In the genomic region with DNA sequence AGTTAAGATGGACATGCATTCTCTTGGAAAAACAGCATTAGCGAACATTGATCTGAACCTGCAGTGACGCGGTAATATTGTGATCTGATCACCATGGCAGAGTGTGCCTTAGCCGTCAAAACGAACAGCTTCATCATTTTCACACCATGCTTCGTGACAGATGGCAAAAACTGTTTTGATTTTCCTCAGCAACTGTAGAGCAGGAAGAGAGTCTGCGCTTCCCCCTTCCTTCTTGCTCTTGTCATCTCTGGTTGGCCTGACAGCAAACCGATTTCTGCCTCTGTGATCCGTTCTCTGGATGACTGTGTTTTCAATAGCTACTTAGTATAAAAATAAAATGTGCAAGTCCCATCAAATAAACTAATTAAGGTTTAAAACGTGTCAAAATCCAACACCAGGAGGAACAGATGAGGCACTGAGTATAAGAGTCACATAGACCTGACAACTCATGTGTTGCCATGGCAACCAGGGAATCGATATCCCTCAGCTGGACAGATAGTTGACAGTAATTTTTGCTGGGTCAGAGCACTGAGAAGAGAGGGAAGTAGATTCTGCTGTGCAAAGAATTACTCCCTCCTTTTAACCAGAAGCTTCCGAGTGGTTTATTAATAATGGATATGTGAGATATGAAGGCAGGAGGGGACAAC, we compare ENCODE assay signal across 14 mouse cellular contexts.
DNase-seq lines count a peak whose midpoint lies in the region; ATAC-seq lines count a peak whose summit lies in the region.
"Had no signal": no experiment of that assay in that cellular context is flagged by ENCODE, and none has a peak within 500 bp of the region (broad histone marks: within the 10 kb centered on the region; RNA-seq: fewer than 3 reads in every experiment).

No protein-coding gene starts in this region.

- peaks cover 6% of the 10 kb centered on the region for H3K4me1 ChIP-seq in forebrain, embryonic 13.5 days
- 0 out of 2 replicates have a peak, but pooled peaks cover 4% of the 10 kb centered on the region for H3K4me1 ChIP-seq in midbrain, embryonic 14.5 days (ENCODE audit: control insufficient read depth, insufficient read depth, low read length)
- no peaks in the 10 kb centered on the region for H3K4me1 ChIP-seq in liver, embryonic 11.5 days (replicated peaks; ENCODE audit: control insufficient read depth, insufficient read depth, low read length)
- H3K4me1 ChIP-seq: heart, embryonic 12.5 days had no signal

- no peaks in the 10 kb centered on the region for H3K36me3 ChIP-seq in forebrain, embryonic 13.5 days (ENCODE audit: poor library complexity, severe bottlenecking)
- H3K36me3 ChIP-seq in midbrain, embryonic 14.5 days (ENCODE audit: control insufficient read depth, insufficient read depth, low read length) = no peaks in the 10 kb centered on the region
- no peaks in the 10 kb centered on the region for H3K36me3 ChIP-seq in liver, embryonic 11.5 days (ENCODE audit: control insufficient read depth, insufficient read depth, low read length)
- H3K36me3 ChIP-seq: heart, embryonic 12.5 days had no signal

- no peak overlapping the region for H3K4me3 ChIP-seq in forebrain, embryonic 13.5 days
- no peak overlapping the region for H3K4me3 ChIP-seq in midbrain, embryonic 14.5 days (replicated peaks; ENCODE audit: low read depth, low read length)
- H3K4me3 ChIP-seq in liver, embryonic 11.5 days (ENCODE audit: low read depth, low read length) = no peak overlapping the region
- H3K4me3 ChIP-seq: erythroblast, embryonic 14.5 days; heart, embryonic 12.5 days had no signal

- peak; percentile 48 for DNase-seq in embryo, embryonic 10.5 days (ENCODE audit: low spot score)
- peak; percentile 65 for DNase-seq in layer of hippocampus, adult 11-12 months (ENCODE audit: low spot score)
- DNase-seq in midbrain, embryonic 14.5 days = peak; percentile 75
- DNase-seq in liver, embryonic 11.5 days (ENCODE audit: low spot score) = no peak
- DNase-seq in heart, postnatal 4 days = no peak
- DNase-seq in cerebellum, adult 9-10 months = no peak
- DNase-seq in kidney, adult 9 months = no peak
- DNase-seq: adrenal gland, adult 8-10 months; cerebellum, adult 8-10 months; kidney, adult 11 months; lung, postnatal 4 days had no signal

- ATAC-seq in forebrain, embryonic 13.5 days = peak; percentile 83
- ATAC-seq in midbrain, embryonic 14.5 days (ENCODE audit: low FRiP score, low TSS enrichment) = peak; percentile 57; the same call in 1 of the 2 replicates
- no peak for ATAC-seq in liver, embryonic 11.5 days (replicated peaks; ENCODE audit: low FRiP score)

- no peaks in the 10 kb centered on the region for H3K27me3 ChIP-seq in forebrain, embryonic 13.5 days
- no peaks in the 10 kb centered on the region for H3K27me3 ChIP-seq in midbrain, embryonic 14.5 days (ENCODE audit: control insufficient read depth, insufficient read depth, low read length)
- H3K27me3 ChIP-seq in liver, embryonic 11.5 days (replicated peaks; ENCODE audit: control insufficient read depth, insufficient read depth, low read length) = no peaks in the 10 kb centered on the region
- H3K27me3 ChIP-seq: heart, embryonic 12.5 days had no signal

- 66% methylated on average over 12 of the region's 12 CpGs for WGBS in forebrain, embryonic 13.5 days
- WGBS in midbrain, embryonic 14.5 days = 59% methylated on average over 12 of the region's 12 CpGs
- WGBS in liver, embryonic 11.5 days = 80% methylated on average over 12 of the region's 12 CpGs

- no peaks in the 10 kb centered on the region for H3K9me3 ChIP-seq in forebrain, embryonic 13.5 days (replicated peaks)
- H3K9me3 ChIP-seq in midbrain, embryonic 14.5 days (ENCODE audit: control insufficient read depth, low read length) = no peaks in the 10 kb centered on the region
- H3K9me3 ChIP-seq in liver, embryonic 11.5 days (ENCODE audit: control insufficient read depth, low read length) = no peaks in the 10 kb centered on the region
- H3K9me3 ChIP-seq: heart, embryonic 12.5 days had no signal

- H3K4me2 ChIP-seq in forebrain, embryonic 13.5 days = no peak overlapping the region
- no peak overlapping the region for H3K4me2 ChIP-seq in midbrain, embryonic 14.5 days (ENCODE audit: low read length)
- H3K4me2 ChIP-seq in liver, embryonic 11.5 days = no peak overlapping the region
- H3K4me2 ChIP-seq: heart, embryonic 12.5 days had no signal

- H3K9ac ChIP-seq in forebrain, embryonic 13.5 days = no peak overlapping the region
- H3K9ac ChIP-seq in midbrain, embryonic 14.5 days (replicated peaks; ENCODE audit: low read length) = no peak overlapping the region
- H3K9ac ChIP-seq in liver, embryonic 11.5 days (ENCODE audit: low read depth, low read length) = no peak overlapping the region
- H3K9ac ChIP-seq: heart, embryonic 12.5 days had no signal

- peak overlapping the region; percentile 1; the same call in 1 of the 2 replicates for H3K27ac ChIP-seq in forebrain, embryonic 13.5 days
- no peak overlapping the region for H3K27ac ChIP-seq in midbrain, embryonic 14.5 days (replicated peaks; ENCODE audit: low read depth, low read length)
- H3K27ac ChIP-seq in liver, embryonic 11.5 days (ENCODE audit: low read depth, low read length) = no peak overlapping the region

Comparison
In these comparisons a context has a peak if more than half of its experiments do, and no peak if none do; other contexts are left out.
1. DNase-seq: peak in embryo, embryonic 10.5 days (single experiment), layer of hippocampus, adult 11-12 months (single experiment) and midbrain, embryonic 14.5 days (single experiment); none in liver, embryonic 11.5 days (single experiment), heart, postnatal 4 days (single experiment), cerebellum, adult 9-10 months (single experiment) and kidney, adult 9 months (single experiment).